Mouse (Mus musculus) spleen, postnatal 14 days (tissue): ENCODE measurements at regions not wholly inside any gene's neighbourhood (a gene's known extent, or its start where the extent isn't known, plus 50 kb on each side); places are given as distances from the start of the nearest gene placed in this dataset.
A peak's percentile ranks its signal among the peaks of the same experiment; 100 is the strongest.

ENCODE experiments used
- DNase-seq, 2 experiments: peaks; one replicate each; pipeline ENCODE4 v3.0.0; 2021 to 2022; ENCODE audit warnings: low spot score in 2 of 2

DNA sequence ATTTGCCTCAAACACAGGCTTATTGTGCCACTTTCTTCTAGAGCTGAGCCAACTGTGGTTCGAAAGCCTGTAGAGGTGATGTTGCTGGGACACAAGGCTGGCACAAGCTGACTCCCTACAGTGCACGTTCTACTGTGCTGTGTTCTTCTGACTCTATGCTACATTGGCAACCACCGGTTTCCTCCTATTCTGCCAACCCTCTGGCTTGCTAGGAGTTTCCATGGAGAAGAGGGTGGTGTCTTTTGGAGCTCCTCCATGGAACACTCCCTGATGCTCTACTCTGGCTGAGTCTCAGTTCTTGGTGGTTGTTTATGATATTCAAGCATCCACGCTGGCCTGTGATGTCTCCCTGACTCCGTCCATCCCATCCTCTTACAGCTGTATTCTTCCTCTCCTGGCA lies 124.9 kb upstream of the Nmur2 start:
- DNase-seq = no peak

DNA sequence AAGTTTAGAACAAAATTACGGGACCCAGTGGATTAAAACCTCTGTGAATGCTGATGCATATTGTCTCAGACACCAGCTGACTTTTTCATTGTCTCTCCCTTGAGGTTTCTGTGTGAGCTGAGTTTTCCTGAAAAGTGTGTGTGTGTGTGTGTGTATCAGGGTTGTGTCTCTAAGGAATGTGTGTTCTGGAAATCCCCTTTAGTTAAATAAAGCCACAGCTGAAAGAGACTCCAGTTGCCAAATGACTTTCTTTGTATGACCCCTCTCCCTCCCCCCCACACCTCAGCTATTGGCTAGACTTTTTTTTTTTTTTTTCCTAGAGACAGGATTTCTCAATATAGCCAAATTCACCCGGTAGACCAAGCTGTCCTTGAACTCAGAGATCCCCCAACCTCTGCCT lies 119.5 kb upstream of the Nmur2 start:
- no peak for DNase-seq

DNA sequence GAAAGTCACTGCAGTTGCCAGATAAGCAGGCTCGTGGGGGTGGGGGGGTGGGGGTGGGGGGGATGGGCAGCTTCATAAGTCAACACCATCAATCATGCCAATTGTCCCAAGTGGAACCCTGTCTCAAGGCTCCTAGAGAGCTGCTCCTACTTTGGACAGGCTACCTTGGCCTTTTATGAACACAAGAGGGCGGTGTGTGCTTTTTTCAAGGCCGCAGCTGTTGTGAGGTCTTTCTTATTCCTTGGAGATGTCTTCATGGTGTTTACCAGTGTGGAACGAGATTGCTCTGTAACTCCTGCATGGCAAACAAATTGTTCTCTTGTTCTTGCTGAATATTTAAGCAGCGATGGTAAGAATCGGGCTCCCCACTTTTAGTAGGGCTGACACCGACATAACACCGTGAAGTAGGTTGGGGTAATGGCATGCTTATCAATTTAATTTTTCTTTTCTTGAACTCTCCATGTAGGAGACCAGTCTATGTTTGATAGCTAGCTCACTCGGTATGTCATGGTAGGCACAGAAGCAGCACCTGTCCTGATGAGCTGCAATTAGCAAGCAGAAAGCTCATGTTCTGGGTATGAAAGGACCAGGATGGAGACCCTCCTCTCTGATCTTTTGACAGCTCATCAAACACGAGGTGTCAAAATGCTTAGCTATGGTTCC lies 118.7 kb upstream of the Nmur2 start:
- DNase-seq = no peak

DNA sequence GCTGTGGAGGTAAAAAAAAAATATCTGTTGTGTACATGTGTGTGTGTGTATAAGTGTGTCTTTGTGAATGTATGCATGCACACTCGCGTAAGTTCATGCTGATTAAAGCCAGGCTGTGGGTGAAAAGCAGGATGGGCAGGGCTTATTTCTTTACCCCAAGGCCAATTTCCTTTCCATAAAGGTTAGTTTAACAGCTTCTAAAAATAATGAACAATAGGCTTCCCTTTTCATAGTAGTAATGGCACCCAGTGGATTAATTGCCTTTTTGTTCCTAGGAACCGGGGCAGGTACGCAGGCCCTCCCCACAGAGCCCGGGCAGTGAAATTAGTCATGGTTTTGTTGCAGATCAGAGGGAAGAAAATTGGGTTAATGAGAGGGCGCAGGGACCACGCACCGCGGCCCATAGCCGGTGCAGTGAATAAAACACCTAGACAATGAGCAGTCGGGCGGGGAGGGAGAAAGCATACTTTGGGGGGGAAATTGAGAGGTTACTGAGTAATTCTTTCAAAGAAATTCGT lies 110.1 kb upstream of the Nmur2 start:
- no peak for DNase-seq

DNA sequence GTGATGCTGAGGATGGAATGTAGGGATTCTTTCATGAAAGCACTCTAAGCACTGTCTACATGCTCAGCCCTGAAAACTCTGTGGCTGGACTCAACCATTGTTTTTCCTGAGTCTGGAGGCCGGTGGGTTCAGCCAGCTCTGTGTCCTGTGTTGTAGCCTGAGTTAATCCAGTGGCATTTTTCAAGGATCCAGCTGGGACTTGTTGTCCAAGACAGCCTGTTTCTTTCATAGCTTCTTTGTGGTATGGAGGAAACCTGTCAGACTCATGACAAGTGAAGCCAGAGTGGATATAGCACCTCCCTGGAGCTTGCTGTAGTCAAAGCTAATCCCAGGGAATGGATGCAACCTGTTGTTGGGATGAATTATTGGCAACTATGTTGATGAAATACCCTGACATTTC lies 108.9 kb upstream of the Nmur2 start:
- no peak for DNase-seq

DNA sequence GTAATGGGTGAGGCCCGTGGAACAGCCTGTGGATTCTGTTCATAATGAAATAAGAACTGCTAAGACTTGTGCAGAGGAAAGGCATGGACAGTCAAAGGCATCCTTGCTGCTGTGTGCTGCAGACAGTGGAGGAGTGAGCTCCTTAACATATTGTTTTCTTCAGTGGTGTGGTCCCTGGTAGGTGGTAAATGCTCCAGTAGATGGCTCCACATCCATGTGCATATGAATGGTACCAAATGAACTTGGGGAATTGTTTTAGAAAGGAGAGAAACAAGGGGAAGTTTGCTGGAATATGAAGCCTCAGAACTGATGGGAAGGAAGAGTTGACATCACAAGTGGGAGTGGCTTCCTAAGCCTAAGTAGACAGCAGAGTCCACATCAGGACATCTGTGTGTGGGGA lies 108.1 kb upstream of the Nmur2 start:
- no peak for DNase-seq

DNA sequence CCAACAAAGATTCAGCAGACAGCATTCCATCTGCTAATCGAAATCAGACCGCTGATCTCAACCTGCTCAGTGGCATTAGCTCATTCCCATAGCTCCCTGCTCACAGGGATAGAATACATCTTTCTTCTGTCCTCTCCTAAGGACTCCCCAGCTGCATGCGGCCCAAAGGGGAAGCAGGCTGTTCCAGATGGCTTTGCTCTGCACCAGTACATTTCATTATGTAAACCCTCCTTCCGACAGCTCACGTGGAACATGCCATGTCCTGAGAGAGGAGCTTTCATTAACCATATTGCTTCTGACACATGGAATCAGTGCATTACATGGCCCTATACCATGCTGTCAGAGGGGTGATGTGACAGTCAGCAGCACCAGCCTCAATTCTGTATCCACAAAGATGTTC lies 105.9 kb upstream of the Nmur2 start:
- DNase-seq = no peak

DNA sequence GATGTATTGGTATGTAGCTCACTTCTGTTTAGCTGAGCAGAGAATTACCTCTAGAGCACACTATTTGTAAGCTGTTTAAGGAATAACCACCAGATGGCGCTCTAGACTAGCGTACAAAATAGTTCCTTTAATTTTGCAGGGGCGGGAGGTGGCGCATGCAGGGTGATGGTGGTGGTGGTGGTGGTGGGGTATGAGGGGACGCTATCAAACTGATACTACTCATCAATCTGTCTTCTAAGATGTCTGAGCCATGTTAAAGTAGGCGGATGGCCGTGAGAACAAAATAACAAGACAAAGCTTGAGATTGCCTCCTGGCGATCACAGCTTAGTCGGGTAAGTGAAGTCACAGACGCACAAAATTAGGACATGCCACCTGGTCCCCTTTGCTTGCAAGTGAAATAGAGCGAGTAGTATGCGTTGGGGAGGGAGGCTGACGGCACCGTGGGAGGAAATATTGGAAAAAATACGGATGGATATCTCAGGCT lies 90.6 kb upstream of the Nmur2 start:
- DNase-seq = no peak

DNA sequence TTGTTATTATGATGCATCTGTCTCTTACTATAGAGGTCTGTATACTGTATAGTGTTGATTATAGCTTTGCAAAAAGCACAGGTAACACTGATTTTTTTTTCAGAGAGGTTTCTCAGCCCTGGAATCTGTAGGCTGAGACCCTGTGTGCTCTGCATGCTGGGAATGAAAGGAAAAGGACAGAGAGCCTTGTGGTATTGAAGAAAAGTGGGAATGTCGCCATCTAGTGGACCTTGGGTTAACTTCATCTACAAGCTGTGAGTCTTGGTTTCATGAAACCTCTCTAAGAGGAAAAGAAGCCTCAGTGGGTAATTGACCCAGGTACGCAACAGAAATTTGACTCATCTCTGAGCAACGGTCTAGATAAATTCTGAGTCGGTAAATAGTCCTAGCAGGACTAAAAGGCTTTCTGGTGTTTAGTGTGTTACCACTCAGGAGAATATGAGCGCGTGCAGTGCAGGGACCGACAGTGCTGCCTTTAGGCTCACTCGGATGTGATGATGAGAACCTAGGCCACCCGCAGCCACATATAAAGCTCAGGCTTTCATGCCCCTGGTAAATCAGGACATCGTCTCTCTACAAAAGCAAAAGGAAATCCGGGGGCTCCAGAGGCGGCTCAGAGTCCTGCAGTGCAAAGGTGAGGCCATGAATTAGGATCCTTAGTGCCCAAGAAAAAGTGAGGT lies 75.9 kb upstream of the Nmur2 start:
- no peak for DNase-seq

DNA sequence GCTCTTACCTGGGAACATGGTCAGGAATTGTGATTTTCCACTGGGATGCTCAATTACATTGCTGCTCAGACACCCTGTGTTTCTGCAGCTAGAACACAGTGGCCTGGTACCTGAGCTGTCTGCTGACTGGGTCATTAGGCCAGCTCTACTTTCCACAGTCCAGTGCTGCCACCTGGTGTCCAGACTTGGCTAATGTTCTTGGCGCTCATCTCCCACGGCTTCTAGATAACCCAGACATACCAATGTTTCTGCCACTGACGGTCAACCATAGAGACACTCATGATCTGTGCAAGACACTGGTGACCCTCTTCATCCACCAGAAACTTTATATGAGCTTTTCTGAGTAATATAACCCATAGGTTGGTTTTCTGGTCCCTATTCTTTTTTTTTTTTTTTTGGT lies 67.1 kb upstream of the Nmur2 start:
- peak in 1 of 2 experiments; percentile 20 for DNase-seq

DNA sequence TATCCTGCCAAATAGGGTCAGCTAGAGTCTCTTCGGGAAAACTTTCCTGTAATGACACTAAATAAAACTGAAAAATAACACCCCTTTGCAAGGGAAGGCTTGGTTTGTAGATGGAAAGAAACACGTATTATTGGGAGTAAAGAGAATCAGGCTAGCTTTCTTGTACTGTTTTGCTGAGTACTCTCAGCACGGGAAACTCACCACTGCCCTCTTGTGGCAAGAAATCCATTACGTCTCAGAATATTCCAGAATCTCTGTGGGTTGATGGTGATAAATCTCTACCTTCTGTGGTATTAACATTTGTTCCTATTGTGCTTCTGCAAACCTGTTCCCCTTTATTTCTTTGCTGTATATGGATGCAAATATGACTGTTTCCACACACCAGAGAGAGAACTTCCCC lies 64.8 kb upstream of the Nmur2 start:
- DNase-seq = peak in 1 of 2 experiments; percentile 1

DNA sequence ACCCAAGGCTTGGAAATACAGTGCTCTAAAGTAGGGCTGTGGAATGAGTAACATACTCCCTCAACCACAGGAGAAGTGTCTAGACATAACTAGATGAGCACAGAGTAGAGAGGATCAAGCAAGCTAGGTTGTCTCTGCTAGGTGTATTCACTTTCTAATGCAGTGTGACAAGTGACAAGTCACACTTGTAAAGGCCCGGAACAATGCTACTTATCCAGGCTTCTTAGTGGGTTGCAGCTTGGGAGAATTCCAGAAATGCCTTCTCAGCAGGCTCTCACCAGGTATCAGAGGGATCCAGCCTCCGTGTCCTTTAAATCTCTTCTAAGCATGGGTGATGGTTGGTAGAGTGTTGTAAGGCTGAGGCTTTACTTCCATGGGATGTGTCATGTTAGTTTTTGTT lies 52.1 kb upstream of the Nmur2 start:
- DNase-seq = no peak
